Mouse (Mus musculus): ENCODE measurements around the gene Shd. TPM values are rescaled to one million over a fixed set of nuclear protein-coding genes. Genes with fewer than 3 reads are reported as not detected.

The Shd gene
- polyA plus RNA-seq, 1 experiment from 2014 or later: 89.1 TPM

- peaks cover 5% of the 10 kb centered on the region for H3K36me3 ChIP-seq (ENCODE audit: control insufficient read depth, insufficient read depth, low read length)
- peak overlapping the region; percentile 99 for H3K4me2 ChIP-seq
- H3K27ac ChIP-seq (ENCODE audit: low read depth, low read length): peak overlapping the region; percentile 95
- ATAC-seq (ENCODE audit: low FRiP score) (peak; percentile 88), DNase-seq (ENCODE audit: low spot score, missing footprints) (peak; percentile 98)
- no peaks in the 10 kb centered on the region for H3K9me3 ChIP-seq (ENCODE audit: control insufficient read depth, low read length)
- 1% methylated on average over 62 of the region's 62 CpGs for WGBS
- peaks cover 16% of the 10 kb centered on the region for H3K4me1 ChIP-seq (ENCODE audit: control insufficient read depth, insufficient read depth, low read length)
- H3K4me3 ChIP-seq (ENCODE audit: low read depth, low read length): peak overlapping the region; percentile 88
- no peaks in the 10 kb centered on the region for H3K27me3 ChIP-seq (ENCODE audit: control insufficient read depth, insufficient read depth, low read length)
- peak overlapping the region; percentile 90 for H3K9ac ChIP-seq (ENCODE audit: low read length)
Measured at GRCm38 (mm10) chr17:56009088-56009961, 39.1 kb downstream of the Shd start.

DNA sequence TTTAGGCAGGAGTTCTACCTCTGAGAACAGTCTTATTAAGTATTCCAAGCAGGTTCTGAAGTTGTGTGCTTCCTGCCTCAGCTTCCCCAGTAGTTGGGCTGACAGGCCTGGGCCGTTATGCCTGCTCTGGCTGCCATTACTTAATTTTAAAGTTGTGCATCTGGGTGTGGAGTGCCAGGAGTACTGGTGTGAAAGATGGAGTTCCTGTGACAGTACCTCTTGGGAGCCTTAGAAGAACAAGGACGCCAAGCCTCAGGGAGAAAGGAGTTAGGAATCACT is 39.6 kb downstream of the Shd start:
- ATAC-seq (ENCODE audit: low FRiP score) (no peak), DNase-seq (ENCODE audit: low spot score, missing footprints) (no peak)
- Histone ChIP-seq H3K4me3 (ENCODE audit: low read depth, low read length) (peak overlapping the region; percentile 88), H3K27me3 (ENCODE audit: control insufficient read depth, insufficient read depth, low read length) (no peaks in the 10 kb centered on the region), H3K9me3 (ENCODE audit: control insufficient read depth, low read length) (no peaks in the 10 kb centered on the region), H3K4me2 (peak overlapping the region; percentile 99), H3K27ac (ENCODE audit: low read depth, low read length) (no peak overlapping the region), H3K9ac (ENCODE audit: low read length) (peak overlapping the region; percentile 90), H3K4me1 (ENCODE audit: control insufficient read depth, insufficient read depth, low read length) (peaks cover 16% of the 10 kb centered on the region), H3K36me3 (ENCODE audit: control insufficient read depth, insufficient read depth, low read length) (peaks cover 7% of the 10 kb centered on the region)
- 43% methylated on average over 2 of the region's 2 CpGs for WGBS

DNA sequence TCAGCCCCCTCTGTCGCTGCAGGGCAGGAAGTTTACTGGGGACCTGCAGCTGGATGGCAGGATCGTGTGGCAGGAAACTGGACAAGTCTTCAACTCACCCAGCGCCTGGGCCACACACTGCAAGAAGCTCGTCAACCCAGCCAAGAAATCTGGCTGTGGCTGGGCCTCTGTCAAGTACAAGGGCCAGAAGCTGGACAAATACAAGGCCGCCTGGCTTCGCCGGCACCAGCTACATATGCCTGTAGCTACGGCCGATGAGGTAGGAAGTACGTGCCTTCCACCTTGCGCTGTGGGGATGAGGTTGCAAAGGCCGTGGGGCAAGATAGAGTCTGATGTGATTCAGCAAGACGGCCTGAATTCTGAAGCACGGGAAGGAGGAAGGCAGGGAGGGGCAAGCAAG is 40.0 kb downstream of the Shd start:
- Histone ChIP-seq H3K36me3 (ENCODE audit: control insufficient read depth, insufficient read depth, low read length) (peaks cover 10% of the 10 kb centered on the region), H3K9me3 (ENCODE audit: control insufficient read depth, low read length) (no peaks in the 10 kb centered on the region), H3K4me1 (ENCODE audit: control insufficient read depth, insufficient read depth, low read length) (peaks cover 16% of the 10 kb centered on the region), H3K4me2 (peak overlapping the region; percentile 99), H3K4me3 (ENCODE audit: low read depth, low read length) (peak overlapping the region; percentile 88), H3K27me3 (ENCODE audit: control insufficient read depth, insufficient read depth, low read length) (no peaks in the 10 kb centered on the region), H3K9ac (ENCODE audit: low read length) (peak overlapping the region; percentile 44; the same call in 1 of the 2 replicates), H3K27ac (ENCODE audit: low read depth, low read length) (no peak overlapping the region)
- ATAC-seq (ENCODE audit: low FRiP score): no peak
- peak; percentile 86 for DNase-seq (ENCODE audit: low spot score, missing footprints)
- WGBS: 69% methylated on average over 14 of the region's 14 CpGs

- H3K27ac ChIP-seq (ENCODE audit: low read depth, low read length): no peak overlapping the region
- H3K9me3 ChIP-seq (ENCODE audit: control insufficient read depth, low read length): no peaks in the 10 kb centered on the region
- WGBS: 9% methylated on average over 9 of the region's 9 CpGs
- peak overlapping the region; percentile 44; the same call in 1 of the 2 replicates for H3K9ac ChIP-seq (ENCODE audit: low read length)
- H3K36me3 ChIP-seq (ENCODE audit: control insufficient read depth, insufficient read depth, low read length): peaks cover 10% of the 10 kb centered on the region
- peak overlapping the region; percentile 88 for H3K4me3 ChIP-seq (ENCODE audit: low read depth, low read length)
- ATAC-seq (ENCODE audit: low FRiP score) (no peak), DNase-seq (ENCODE audit: low spot score, missing footprints) (peak; percentile 99)
- peak overlapping the region; percentile 99 for H3K4me2 ChIP-seq
- no peaks in the 10 kb centered on the region for H3K27me3 ChIP-seq (ENCODE audit: control insufficient read depth, insufficient read depth, low read length)
- H3K4me1 ChIP-seq (ENCODE audit: control insufficient read depth, insufficient read depth, low read length): peaks cover 16% of the 10 kb centered on the region
Measured at GRCm38 (mm10) chr17:56010681-56011080, 40.4 kb downstream of the Shd start.

- Histone ChIP-seq H3K27ac (ENCODE audit: low read depth, low read length) (no peak overlapping the region), H3K27me3 (ENCODE audit: control insufficient read depth, insufficient read depth, low read length) (no peaks in the 10 kb centered on the region), H3K4me2 (no peak overlapping the region), H3K9ac (ENCODE audit: low read length) (no peak overlapping the region), H3K4me3 (ENCODE audit: low read depth, low read length) (no peak overlapping the region), H3K9me3 (ENCODE audit: control insufficient read depth, low read length) (no peaks in the 10 kb centered on the region), H3K36me3 (ENCODE audit: control insufficient read depth, insufficient read depth, low read length) (peaks cover 17% of the 10 kb centered on the region), H3K4me1 (ENCODE audit: control insufficient read depth, insufficient read depth, low read length) (peaks cover 16% of the 10 kb centered on the region)
- DNase-seq (ENCODE audit: low spot score, missing footprints) (no peak), ATAC-seq (ENCODE audit: low FRiP score) (no peak)
- WGBS: 90% methylated on average over 7 of the region's 7 CpGs
Measured at GRCm38 (mm10) chr17:56011441-56011840, 41.2 kb downstream of the Shd start.

GRCm38 (mm10) chr17:56015293-56015692 is 45.0 kb downstream of the Shd start:
- H3K4me3 ChIP-seq (ENCODE audit: low read depth, low read length): no peak overlapping the region
- H3K4me1 ChIP-seq (ENCODE audit: control insufficient read depth, insufficient read depth, low read length): peaks cover 3% of the 10 kb centered on the region
- peaks cover 31% of the 10 kb centered on the region for H3K36me3 ChIP-seq (ENCODE audit: control insufficient read depth, insufficient read depth, low read length)
- no peaks in the 10 kb centered on the region for H3K9me3 ChIP-seq (ENCODE audit: control insufficient read depth, low read length)
- H3K9ac ChIP-seq (ENCODE audit: low read length): no peak overlapping the region
- 95% methylated on average over 9 of the region's 9 CpGs for WGBS
- H3K4me2 ChIP-seq: no peak overlapping the region
- no peaks in the 10 kb centered on the region for H3K27me3 ChIP-seq (ENCODE audit: control insufficient read depth, insufficient read depth, low read length)
- DNase-seq (ENCODE audit: low spot score, missing footprints) (no peak), ATAC-seq (ENCODE audit: low FRiP score) (no peak)
- H3K27ac ChIP-seq (ENCODE audit: low read depth, low read length): no peak overlapping the region

- ATAC-seq (ENCODE audit: low FRiP score) (no peak), DNase-seq (ENCODE audit: low spot score, missing footprints) (no peak)
- H3K4me3 ChIP-seq (ENCODE audit: low read depth, low read length): no peak overlapping the region
- H3K27ac ChIP-seq (ENCODE audit: low read depth, low read length): no peak overlapping the region
- no peaks in the 10 kb centered on the region for H3K4me1 ChIP-seq (ENCODE audit: control insufficient read depth, insufficient read depth, low read length)
- no peaks in the 10 kb centered on the region for H3K27me3 ChIP-seq (ENCODE audit: control insufficient read depth, insufficient read depth, low read length)
- peaks cover 30% of the 10 kb centered on the region for H3K36me3 ChIP-seq (ENCODE audit: control insufficient read depth, insufficient read depth, low read length)
- H3K9ac ChIP-seq (ENCODE audit: low read length): no peak overlapping the region
- 91% methylated on average over 8 of the region's 8 CpGs for WGBS
- H3K9me3 ChIP-seq (ENCODE audit: control insufficient read depth, low read length): no peaks in the 10 kb centered on the region
- no peak overlapping the region for H3K4me2 ChIP-seq
Measured at GRCm38 (mm10) chr17:56016382-56016781, 46.1 kb downstream of the Shd start.

- WGBS: 88% methylated on average over 15 of the region's 15 CpGs
- ATAC-seq (ENCODE audit: low FRiP score): no peak
- DNase-seq (ENCODE audit: low spot score, missing footprints): no peak
- H3K4me1 ChIP-seq (ENCODE audit: control insufficient read depth, insufficient read depth, low read length): no peaks in the 10 kb centered on the region
- no peaks in the 10 kb centered on the region for H3K9me3 ChIP-seq (ENCODE audit: control insufficient read depth, low read length)
- H3K4me2 ChIP-seq: no peak overlapping the region
- H3K36me3 ChIP-seq (ENCODE audit: control insufficient read depth, insufficient read depth, low read length): peaks cover 26% of the 10 kb centered on the region
- H3K27me3 ChIP-seq (ENCODE audit: control insufficient read depth, insufficient read depth, low read length): no peaks in the 10 kb centered on the region
- H3K4me3 ChIP-seq (ENCODE audit: low read depth, low read length): no peak overlapping the region
- no peak overlapping the region for H3K27ac ChIP-seq (ENCODE audit: low read depth, low read length)
- no peak overlapping the region for H3K9ac ChIP-seq (ENCODE audit: low read length)
Measured at GRCm38 (mm10) chr17:56016793-56017785, 46.8 kb downstream of the Shd start.

DNA sequence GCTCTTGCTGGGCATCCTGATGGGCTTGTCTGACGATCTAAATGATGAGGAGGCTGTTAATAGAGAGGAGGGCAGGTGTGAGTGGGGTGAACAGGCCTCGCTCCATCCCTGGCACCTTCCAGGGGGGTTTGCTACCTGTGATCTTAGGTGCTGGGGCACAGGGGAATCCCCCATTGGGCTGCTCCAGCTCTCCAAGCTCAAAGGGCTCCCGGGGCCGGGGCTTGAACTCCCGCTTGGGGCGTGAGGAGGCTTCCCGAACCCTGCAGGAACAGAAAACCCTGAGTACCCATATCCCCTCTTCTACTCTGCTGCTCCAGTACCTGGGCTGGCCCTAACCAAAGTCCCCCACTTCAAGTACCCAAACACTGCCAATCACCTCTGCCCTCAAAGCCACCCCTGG is 47.6 kb downstream of the Shd start:
- no peak for DNase-seq (ENCODE audit: low spot score, missing footprints)
- 87% methylated on average over 7 of the region's 7 CpGs for WGBS
- no peak overlapping the region for H3K9ac ChIP-seq (ENCODE audit: low read length)
- peak; percentile 3; the same call in 1 of the 2 replicates for ATAC-seq (ENCODE audit: low FRiP score)
- no peak overlapping the region for H3K4me2 ChIP-seq
- H3K27ac ChIP-seq (ENCODE audit: low read depth, low read length): no peak overlapping the region
- peaks cover 26% of the 10 kb centered on the region for H3K36me3 ChIP-seq (ENCODE audit: control insufficient read depth, insufficient read depth, low read length)
- H3K4me1 ChIP-seq (ENCODE audit: control insufficient read depth, insufficient read depth, low read length): peaks cover under 1% of the 10 kb centered on the region
- H3K27me3 ChIP-seq (ENCODE audit: control insufficient read depth, insufficient read depth, low read length): no peaks in the 10 kb centered on the region
- H3K9me3 ChIP-seq (ENCODE audit: control insufficient read depth, low read length): no peaks in the 10 kb centered on the region
- no peak overlapping the region for H3K4me3 ChIP-seq (ENCODE audit: low read depth, low read length)

Data from midbrain, embryonic 11.5 days (tissue).